Mouse (Mus musculus) midbrain, embryonic 10.5 days (tissue): ENCODE measurements around the gene Cited2. TPM values are rescaled to one million over a fixed set of nuclear protein-coding genes. Genes with fewer than 3 reads are reported as not detected.

ENCODE experiments used
- DNase-seq: peaks from one replicate; pipeline ENCODE4 v3.0.0-alpha.2; 2017; ENCODE audit warnings: low spot score
- H3K27ac ChIP-seq: fragments of 300-500 bp; sonication (generic); replicated peaks from 2 replicates; pipeline ENCODE4 v1.5.1; 2016; ENCODE audit warnings: mild to moderate bottlenecking
- H3K27me3 ChIP-seq: fragments of 300-500 bp; sonication (generic); 2 replicates; pipeline ENCODE4 v1.6.1; 2016; ENCODE audit warnings: low read depth, mild to moderate bottlenecking; ENCODE audit not compliant: poor library complexity, severe bottlenecking
- H3K36me3 ChIP-seq: fragments of 300-500 bp; sonication (generic); 2 replicates; pipeline ENCODE4 v1.6.1; 2016; ENCODE audit warnings: mild to moderate bottlenecking, moderate library complexity
- H3K4me1 ChIP-seq: fragments of 300-500 bp; sonication (generic); 2 replicates; pipeline ENCODE4 v1.6.1; 2016
- H3K4me3 ChIP-seq: fragments of 300-500 bp; sonication (generic); 2 replicates; pipeline ENCODE4 v1.5.1; 2016; ENCODE audit warnings: mild to moderate bottlenecking, moderate library complexity
- H3K9me3 ChIP-seq: fragments of 300-500 bp; sonication (generic); replicated peaks from 2 replicates; pipeline ENCODE4 v1.6.1; 2016; ENCODE audit warnings: mild to moderate bottlenecking
- WGBS: fragments of 180-500 bp; shearing (Covaris S2); methylation state at CpG from one replicate; pipeline ENCODE4 v1.1.7; 2016; 5-methylcytosine and 5-hydroxymethylcytosine counted together
- polyA plus RNA-seq: library from polyadenylated mRNA; unstranded; fragments of >200 nt; fragmentation: Nextera tagmentation; extraction: Ambion mirVana; gene quantifications from 2 replicates; pipeline ENCODE4 v1.2.1, GENCODE M21; 2016

Gene Cited2
- polyA plus RNA-seq, 1 experiment from 2014 or later, result 59.6 TPM

DNA sequence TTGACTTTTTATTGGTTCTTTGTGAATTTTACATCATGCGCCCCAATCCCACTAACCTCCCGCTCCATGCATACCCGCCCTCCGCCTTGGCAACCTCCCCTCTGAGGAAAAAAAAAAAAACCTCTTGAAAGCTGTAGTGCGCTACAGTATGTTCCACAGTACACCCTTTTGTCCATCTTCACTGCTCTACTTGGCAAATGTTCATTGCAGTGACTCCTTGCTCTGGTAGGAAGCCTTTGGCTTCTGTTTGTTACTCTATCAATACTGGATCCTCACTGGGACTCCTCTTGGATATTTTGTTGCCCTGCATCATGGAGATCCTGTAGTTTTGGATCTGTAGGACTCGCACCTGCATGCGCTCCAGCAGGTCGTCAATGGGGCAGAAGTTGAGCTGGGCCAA, 39.9 kb downstream of the Cited2 start:
- Histone ChIP-seq H3K9me3 (no peaks in the 10 kb centered on the region), H3K27me3 (no peaks in the 10 kb centered on the region), H3K36me3 (no peaks in the 10 kb centered on the region), H3K27ac (no peak overlapping the region), H3K4me1 (no peaks in the 10 kb centered on the region), H3K4me3 (no peak overlapping the region)
- 96% methylated on average over 8 of the region's 8 CpGs for WGBS
- DNase-seq, result no peak

DNA sequence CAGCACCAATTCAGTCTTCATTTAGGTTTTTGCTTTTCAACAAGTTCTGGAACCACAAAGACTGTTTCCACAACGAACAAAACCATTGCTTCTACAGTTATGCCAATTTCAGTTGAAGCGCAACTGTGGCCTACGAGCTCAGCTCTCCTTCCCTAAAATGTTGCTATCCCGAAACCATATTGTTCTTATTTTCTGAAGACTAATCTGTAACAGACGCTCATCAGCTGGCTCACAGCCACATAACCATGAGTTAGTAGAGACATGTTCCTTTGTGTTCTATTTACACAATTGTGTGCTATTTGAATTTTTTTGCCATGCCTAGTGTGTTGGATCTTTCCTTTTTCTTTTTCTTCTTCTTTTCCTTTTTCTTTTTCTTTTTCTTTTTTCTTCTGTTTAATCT, 46.8 kb downstream of the Cited2 start:
- Histone ChIP-seq H3K9me3 (no peaks in the 10 kb centered on the region), H3K27me3 (no peaks in the 10 kb centered on the region), H3K4me1 (no peaks in the 10 kb centered on the region), H3K27ac (no peak overlapping the region), H3K36me3 (no peaks in the 10 kb centered on the region), H3K4me3 (no peak overlapping the region)
- DNase-seq, result no peak
- 85% methylated on average over 5 of the region's 5 CpGs for WGBS

DNA sequence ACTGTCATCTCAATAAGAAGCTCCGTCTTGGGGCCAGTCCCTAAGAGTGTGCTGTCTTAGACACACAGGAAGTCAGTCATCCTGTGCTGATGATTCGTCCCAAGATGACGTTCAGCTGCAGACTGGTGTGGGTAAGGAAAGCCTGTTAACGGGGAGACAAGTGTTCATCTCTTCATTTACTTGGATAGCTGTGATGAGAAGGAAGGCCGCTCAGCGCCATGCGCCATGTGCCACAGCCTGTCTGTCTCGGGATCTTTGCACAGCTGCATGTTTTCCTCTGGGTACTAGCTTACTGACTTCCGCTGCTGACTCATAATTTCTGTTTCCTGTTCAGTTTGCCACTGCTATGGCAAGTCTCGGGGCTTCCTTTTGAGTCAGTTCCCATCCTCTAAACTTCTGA, 49.3 kb downstream of the Cited2 start:
- no peak for DNase-seq
- no peak overlapping the region for H3K4me3 ChIP-seq
- no peak overlapping the region for H3K27ac ChIP-seq
- no peaks in the 10 kb centered on the region for H3K9me3 ChIP-seq
- 91% methylated on average over 10 of the region's 10 CpGs for WGBS
- no peaks in the 10 kb centered on the region for H3K4me1 ChIP-seq
- no peaks in the 10 kb centered on the region for H3K36me3 ChIP-seq
- no peaks in the 10 kb centered on the region for H3K27me3 ChIP-seq

DNA sequence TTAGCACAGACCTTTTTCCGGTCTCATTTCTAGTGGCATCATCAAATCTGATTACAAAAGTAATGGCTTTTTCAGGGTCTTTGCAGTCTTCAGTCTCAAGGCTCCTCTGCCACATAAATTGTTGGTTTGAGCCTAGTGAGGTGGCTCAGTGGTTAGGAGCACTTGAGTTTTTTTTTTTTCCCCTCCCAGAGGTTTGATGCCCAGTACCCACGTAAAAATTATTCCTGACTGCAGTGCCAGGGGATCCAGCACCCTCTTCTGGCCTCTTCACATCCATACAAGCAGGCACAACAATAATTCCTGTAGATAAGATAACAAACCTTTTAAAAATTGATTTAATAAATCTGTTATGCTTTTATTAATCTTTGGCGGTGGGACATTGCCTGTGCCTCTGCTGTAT, 51.3 kb downstream of the Cited2 start:
- H3K36me3 ChIP-seq, result no peaks in the 10 kb centered on the region
- no peaks in the 10 kb centered on the region for H3K27me3 ChIP-seq
- no peak overlapping the region for H3K27ac ChIP-seq
- 86% methylated on average over 3 of the region's 3 CpGs for WGBS
- H3K4me3 ChIP-seq, result no peak overlapping the region
- no peak for DNase-seq
- no peaks in the 10 kb centered on the region for H3K9me3 ChIP-seq
- no peaks in the 10 kb centered on the region for H3K4me1 ChIP-seq

DNA sequence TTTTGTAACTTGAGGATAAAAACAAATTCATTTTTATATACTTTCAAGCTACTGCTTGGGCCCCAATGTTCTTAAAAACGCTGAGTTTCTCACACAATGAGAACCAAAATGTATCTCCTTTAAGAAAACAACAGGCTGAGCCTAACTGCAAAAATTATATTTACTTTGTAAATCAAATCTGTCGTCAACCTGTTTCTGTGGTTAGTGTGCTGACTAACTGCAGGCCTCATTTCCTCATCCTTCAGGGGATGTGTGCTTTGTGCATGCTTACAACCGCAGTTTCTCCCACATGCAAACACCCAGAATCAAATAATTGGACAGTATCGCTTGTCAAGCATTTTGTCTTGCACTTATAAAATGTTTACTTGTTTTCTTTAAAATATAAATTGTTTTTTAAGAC, 52.1 kb downstream of the Cited2 start:
- H3K27ac ChIP-seq, result no peak overlapping the region
- H3K27me3 ChIP-seq, result no peaks in the 10 kb centered on the region
- no peak for DNase-seq
- no peaks in the 10 kb centered on the region for H3K4me1 ChIP-seq
- 86% methylated on average over 4 of the region's 4 CpGs for WGBS
- H3K36me3 ChIP-seq, result no peaks in the 10 kb centered on the region
- no peak overlapping the region for H3K4me3 ChIP-seq
- no peaks in the 10 kb centered on the region for H3K9me3 ChIP-seq

Other genes starting within 250 kb of the Cited2 start
- gene Txlnb, start 73.0 kb downstream of the Cited2 start, polyA plus RNA-seq, result 4.4 and 4.7 TPM in 2 replicates
- 2.6 and 2.8 TPM in 2 replicates for gene Heca, start 224.8 kb downstream of the Cited2 start, polyA plus RNA-seq